Mouse (Mus musculus): ENCODE data around the gene Gm28048.

The Gm28048 gene

GRCm38 (mm10) chr11:22838361-22838760 lies 143.5 kb downstream of the Gm28048 start:
- no peak for DNase-seq (ENCODE audit: low spot score in 2 of 2)

- no peak for DNase-seq (ENCODE audit: low spot score in 2 of 2)
These were observed 145.6 kb downstream of the Gm28048 start for GRCm38 (mm10) chr11:22836269-22836668.

DNA sequence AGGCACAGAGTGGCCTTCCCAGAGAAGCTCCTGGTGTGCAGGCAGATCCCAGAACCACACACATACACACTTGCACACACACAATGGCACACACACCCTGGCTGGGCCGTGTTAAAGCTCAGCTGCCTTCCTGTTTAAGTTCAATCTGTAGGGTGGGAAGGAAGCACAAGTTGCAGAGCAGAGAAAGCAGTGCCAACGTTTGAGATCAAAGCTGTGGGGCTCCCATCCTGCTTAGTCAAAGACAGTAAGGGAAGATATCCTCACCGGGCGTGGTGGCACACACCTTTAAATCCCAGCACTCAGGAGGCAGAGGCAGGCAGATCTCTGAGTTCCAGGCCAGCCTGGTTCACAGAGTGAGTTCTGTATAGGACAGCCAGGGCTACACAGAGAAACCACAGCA lies 149.3 kb downstream of the Gm28048 start:
- no peak for DNase-seq (ENCODE audit: low spot score in 2 of 2)

DNA sequence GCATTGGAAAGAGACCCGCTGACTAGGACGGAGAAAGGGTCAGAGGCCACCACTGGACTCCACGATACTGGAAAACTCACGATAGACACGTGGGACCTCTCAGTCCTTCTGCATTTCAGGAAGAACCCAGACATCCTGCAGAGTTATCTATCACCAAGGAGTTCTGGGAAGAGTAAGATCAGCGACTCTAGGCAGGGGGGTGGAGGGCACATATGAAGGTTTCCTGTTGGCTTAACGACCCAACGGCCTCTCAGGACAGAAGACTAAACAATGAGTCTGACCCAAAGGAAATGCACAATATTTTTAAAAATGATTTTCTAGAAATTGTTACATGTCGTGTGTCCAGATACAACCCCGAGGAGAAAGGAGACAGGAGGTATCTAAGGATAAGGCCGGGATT lies 150.0 kb downstream of the Gm28048 start:
- DNase-seq (ENCODE audit: low spot score in 2 of 2) = no peak

DNA sequence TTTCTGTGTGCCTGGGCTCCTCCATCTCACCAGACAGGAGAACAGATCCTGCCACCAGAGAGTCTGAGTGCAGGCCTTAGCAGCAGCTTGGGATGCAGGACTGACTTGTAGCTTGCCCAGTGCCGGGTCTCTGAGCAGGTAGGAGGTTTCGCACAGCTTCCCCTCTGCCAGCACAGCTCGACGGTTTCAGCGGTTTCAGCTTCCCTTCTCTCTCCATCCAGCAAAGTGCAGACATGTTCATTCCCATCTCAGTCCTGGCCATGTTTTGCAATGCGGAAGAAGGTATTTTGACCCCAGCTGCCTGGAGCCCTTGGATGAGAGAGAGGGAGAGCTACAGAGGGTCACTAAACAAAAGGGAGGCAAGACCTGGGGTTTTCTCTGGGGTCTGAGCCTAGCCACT lies 151.2 kb downstream of the Gm28048 start:
- DNase-seq (ENCODE audit: low spot score in 2 of 2) = no peak

- no peak for DNase-seq (ENCODE audit: low spot score in 2 of 2)
These were observed 151.7 kb downstream of the Gm28048 start for GRCm38 (mm10) chr11:22830179-22830611.

GRCm38 (mm10) chr11:22828988-22829632 lies 152.8 kb downstream of the Gm28048 start:
- DNase-seq (ENCODE audit: low spot score in 2 of 2) = no peak

- no peak for DNase-seq (ENCODE audit: low spot score in 2 of 2)
These were observed 154.3 kb downstream of the Gm28048 start for GRCm38 (mm10) chr11:22827514-22828080.

DNA sequence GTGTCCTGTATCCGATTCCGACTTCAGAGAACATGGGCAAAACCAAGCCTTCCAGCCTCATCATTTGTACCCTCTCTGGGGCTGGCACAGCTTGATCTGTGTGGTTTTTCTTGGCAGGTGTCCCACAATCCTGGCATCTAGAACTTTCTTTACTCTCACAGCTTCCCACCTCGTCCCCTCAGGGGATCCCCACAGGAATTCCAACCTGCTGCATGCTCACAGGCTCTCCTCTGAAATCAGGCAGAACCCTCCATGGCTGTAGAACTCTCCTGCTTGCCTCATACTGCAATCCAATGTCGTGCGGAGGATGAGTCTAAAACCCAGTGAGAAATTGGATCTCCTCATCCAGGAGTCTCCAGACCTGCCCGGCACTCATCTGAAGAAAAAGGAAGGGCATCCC lies 155.2 kb downstream of the Gm28048 start:
- no peak for DNase-seq (ENCODE audit: low spot score in 2 of 2)

DNA sequence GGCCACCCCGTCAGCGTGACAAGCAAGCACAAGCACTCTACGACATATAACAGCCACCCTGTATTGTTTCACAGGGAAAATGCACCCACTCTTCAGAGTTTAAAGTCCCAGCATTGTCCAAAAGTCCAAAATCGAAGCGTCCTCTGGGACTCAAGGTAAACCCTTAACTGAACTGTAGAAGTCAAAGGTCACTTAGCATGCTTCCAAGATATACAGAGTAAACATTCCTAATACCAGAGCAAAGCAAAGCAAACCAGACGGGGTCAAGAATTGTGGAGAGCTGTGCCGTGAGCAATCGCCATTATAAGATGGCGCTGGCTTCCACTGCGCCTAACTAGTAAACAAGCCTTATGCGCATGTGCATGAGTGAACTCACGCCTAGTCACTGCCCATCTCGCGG lies 155.8 kb downstream of the Gm28048 start:
- no peak for DNase-seq (ENCODE audit: low spot score in 2 of 2)

GRCm38 (mm10) chr11:22825548-22825947 lies 156.3 kb downstream of the Gm28048 start:
- DNase-seq (ENCODE audit: low spot score in 2 of 2) = no peak

- DNase-seq (ENCODE audit: low spot score in 2 of 2) = no peak
These were observed 157.7 kb downstream of the Gm28048 start for GRCm38 (mm10) chr11:22824049-22824705.

DNA sequence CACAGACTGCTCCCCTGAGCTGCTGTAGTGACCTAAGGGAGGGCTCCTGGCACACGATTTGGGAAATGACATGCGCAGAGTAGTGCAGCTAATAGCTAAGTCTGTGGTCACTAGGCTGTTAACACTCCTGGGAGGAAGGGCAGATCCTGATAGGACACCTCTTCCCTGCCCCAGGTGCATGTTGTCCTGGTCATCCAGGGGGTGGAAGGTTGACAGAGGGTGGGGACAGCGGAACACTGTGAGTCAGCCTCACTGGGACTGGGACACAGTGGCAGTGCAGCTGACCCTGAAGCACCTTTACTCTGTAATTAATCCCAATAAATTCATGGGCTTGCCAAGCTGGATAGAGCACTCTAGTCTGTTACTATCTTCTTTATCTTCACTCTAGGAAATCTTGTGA lies 160.6 kb downstream of the Gm28048 start:
- no peak for DNase-seq (ENCODE audit: low spot score in 2 of 2)

DNA sequence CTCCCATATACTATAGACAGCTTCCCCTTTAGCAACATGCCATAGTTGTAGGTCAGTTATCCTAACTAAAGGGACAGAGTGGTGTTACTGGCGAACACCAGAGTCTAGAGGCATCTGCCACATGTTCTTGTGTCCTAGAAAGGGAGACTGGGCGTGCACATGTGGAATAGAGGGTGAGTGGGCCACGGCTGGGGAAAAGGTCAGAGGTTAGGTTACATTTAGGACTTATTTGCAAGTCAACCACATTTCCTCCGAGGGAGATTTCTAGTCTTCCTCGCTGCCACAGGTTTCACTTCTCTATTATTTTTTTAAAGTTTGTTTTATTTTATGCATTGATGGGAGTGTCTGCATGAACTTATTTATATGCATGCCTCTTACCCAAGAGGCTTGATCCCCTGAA lies 163.5 kb downstream of the Gm28048 start:
- peak in 1 of 2 experiments; percentile 32 for DNase-seq (ENCODE audit: low spot score in 2 of 2)

- DNase-seq (ENCODE audit: low spot score in 2 of 2) = no peak
These were observed 166.0 kb downstream of the Gm28048 start for GRCm38 (mm10) chr11:22815877-22816276.

- DNase-seq (ENCODE audit: low spot score in 2 of 2) = peak in 1 of 2 experiments; percentile 19
These were observed 166.7 kb downstream of the Gm28048 start for GRCm38 (mm10) chr11:22815143-22815542.

- peak; percentile 27 to 49 for DNase-seq (ENCODE audit: low spot score in 2 of 2)
These were observed 167.8 kb downstream of the Gm28048 start for GRCm38 (mm10) chr11:22813921-22814704.

- no peak for DNase-seq (ENCODE audit: low spot score in 2 of 2)
These were observed 168.5 kb downstream of the Gm28048 start for GRCm38 (mm10) chr11:22813427-22813826.

GRCm38 (mm10) chr11:22811413-22811812 lies 170.5 kb downstream of the Gm28048 start:
- DNase-seq (ENCODE audit: low spot score in 2 of 2) = no peak

- DNase-seq (ENCODE audit: low spot score in 2 of 2) = no peak
These were observed 172.3 kb downstream of the Gm28048 start for GRCm38 (mm10) chr11:22809465-22810096.

- DNase-seq (ENCODE audit: low spot score in 2 of 2) = no peak
These were observed 173.8 kb downstream of the Gm28048 start for GRCm38 (mm10) chr11:22808040-22808439.

DNA sequence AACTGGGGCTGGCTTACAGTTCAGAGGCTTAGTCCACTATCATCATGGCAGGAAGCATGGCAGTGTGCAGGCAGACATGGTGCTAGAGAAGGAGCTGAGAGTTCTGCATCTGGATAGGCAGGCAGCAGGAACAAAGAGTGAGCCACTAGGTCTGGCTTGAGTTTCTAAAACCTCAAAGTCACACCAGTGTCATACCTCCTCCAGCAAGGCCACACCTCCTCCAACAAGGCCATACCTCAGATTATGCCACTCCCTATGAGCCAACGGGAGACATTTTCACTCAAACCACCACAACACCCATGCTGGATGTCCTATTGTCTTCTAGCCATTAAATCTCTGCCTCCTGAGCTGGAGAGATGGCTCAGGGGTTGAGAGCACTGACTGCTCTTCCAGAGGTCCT lies 176.7 kb downstream of the Gm28048 start:
- DNase-seq (ENCODE audit: low spot score in 2 of 2) = no peak

Measured in natural killer cell, adult 2 months (primary cell).